Mouse (Mus musculus) activated CD4-positive, CD25-positive, alpha-beta regulatory T cell, adult 4 months (primary cell): ENCODE measurements at regions not wholly inside any gene's neighbourhood (a gene's known extent, or its start where the extent isn't known, plus 50 kb on each side); places are given as distances from the start of the nearest gene placed in this dataset.

Source experiments
- ATAC-seq: one replicate; pipeline ENCODE4 v1.8.0; 2017

DNA sequence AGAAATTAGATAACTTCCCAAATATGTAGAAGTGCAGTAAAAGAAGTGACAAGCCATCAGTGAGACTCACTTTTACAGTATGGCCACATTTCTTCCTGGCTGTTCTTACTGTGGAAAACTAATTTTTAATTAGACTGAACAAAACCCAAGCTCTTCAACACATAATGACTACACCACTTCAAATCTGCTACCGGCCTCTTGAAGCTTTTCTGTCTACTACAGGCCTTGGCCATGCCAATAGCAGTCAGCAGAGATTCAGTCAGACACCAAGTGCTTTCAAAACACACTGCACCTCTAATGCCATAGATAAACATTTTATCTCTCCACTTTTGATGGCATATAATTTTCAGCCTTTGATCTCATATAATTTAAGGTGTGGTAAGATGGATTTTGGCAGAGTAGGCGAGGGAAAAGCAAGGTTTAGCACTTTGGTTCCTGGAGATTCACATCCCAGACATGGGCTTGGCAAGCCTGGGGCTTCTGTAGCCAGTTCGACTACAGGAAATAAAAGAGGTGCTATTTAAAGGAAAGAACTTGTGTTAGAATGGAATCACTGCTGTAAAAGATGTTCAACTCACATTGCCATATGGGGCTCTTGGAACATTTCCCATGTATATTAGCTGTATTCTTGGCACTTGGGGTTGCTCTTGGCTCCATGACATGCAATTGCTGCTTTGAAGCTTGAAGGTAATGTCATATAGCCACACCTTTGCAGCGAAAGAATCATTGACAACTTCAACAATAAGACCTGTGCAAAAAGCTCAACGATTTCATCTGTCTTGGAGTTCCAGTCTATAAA is 941.9 kb downstream of the Efnb2 start:
- no peak for ATAC-seq

- no peak for ATAC-seq
Measured at GRCm38 (mm10) chr8:7710764-7711163, 950.3 kb downstream of the Efnb2 start.

DNA sequence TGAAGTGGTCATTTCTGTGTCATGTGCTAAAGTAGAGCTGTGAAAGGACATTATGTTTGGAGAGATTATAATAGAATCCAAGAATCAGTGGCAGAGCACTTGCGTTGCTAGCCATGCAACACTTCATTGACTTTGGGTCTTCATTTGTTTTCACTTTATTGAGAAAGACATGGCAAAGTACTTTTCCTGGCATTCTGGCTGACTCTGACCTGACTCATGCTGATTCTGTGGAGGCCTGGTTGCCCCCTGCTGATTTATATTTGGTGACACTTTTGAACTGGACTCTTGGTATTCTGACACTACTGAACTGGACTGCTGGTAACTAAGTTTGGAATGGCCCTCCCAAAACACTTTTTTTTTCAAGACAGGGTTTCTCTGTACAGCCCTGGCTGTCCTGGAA is 951.6 kb downstream of the Efnb2 start:
- ATAC-seq, result no peak

DNA sequence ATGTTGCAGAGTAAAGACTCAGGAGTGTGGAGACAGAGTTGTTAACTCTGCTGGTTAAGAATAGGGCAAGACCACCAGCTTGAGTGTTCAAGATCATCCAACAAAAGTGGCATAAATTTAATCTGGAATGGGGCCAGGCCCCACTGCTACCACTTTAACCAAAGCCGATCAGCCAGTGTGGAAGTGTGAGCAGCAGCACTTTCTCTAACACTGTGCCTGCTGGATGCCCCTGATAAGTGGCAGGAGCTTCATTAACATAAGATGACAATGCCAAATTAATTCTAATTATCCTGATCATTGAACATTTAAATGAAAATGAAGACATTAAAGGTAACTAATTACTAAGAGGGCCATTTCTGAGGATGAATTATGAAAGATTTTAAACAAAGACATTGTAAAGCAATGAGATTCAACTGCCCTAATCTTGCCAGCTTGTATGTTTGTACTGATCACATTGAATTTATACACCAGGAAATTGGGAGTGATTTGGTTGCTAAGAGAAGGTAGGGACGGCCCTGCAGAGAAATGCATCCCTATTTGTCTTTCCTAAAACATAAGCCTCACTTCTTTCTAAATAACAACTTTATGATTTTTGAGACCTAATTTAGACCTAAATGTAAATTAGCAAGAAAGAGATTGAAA is 969.6 kb downstream of the Efnb2 start:
- ATAC-seq, result no peak

- ATAC-seq, result no peak
Measured at GRCm38 (mm10) chr8:7653804-7654203, 1007.2 kb downstream of the Efnb2 start.
